Mouse (Mus musculus): ENCODE data around the gene Rbfox2.
A peak's percentile ranks its signal among the peaks of the same experiment; 100 is the strongest.
"Not testable (repeated sequence)": the region's sequence is repeated elsewhere in the genome, so short reads cannot be mapped to it uniquely, and the experiment has no call there.

The Rbfox2 gene

GRCm38 (mm10) chr15:77306547-77307261 is at the start of gene Rbfox2:
Gene Rbfox2, minus strand, starts transcription at chr15:77307004.
- peak; percentile 16 for DNase-seq (ENCODE audit: low read depth)

GRCm38 (mm10) chr15:77356248-77356810 is 49.5 kb upstream of the Rbfox2 start:
- no peak for DNase-seq (ENCODE audit: low read depth)

- DNase-seq (ENCODE audit: low read depth): no peak
Measured at GRCm38 (mm10) chr15:77354848-77355551, 48.2 kb upstream of the Rbfox2 start.

GRCm38 (mm10) chr15:77354496-77354847 is 47.7 kb upstream of the Rbfox2 start:
- no peak for DNase-seq (ENCODE audit: low read depth)

DNA sequence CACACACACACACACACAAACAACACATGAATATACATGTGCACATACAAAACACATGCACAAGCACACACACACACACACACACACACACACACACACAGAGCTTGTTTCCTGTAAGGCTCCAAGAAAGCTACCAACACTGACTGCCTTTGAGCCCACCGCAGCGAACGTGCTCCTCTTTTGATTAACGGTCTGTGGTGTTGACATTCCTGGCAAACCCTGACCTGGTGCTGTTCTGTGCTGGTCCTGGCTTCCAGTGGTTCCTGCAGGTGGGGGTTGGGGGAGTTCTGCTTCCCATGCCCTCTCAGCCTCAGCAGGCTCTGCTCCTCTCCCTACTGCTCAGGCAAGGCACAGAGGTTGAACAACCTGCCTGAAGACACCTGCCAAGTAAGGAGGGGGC is 47.0 kb upstream of the Rbfox2 start:
- DNase-seq (ENCODE audit: low read depth): no peak

DNA sequence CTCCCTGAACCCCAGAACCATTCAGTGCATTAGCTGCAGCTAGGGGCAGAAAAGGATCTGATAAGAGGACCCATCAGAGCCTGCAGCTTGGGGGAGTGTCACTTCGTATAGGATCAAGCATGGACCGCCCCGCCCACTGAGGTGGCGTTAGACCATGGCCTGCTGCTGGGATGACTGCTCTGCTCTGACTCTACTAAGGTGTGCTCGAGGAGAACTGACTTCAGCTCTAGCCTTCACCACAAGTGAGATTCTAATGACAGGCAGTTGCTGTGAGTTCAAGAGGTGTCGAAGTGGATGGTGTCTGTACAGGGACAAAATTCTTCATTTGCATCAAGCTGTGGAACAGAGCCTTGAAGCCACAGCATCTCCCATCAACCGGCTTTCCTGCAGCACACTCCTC is 46.1 kb upstream of the Rbfox2 start:
- DNase-seq (ENCODE audit: low read depth): no peak

GRCm38 (mm10) chr15:77350117-77350516 is 43.3 kb upstream of the Rbfox2 start:
- DNase-seq (ENCODE audit: low read depth): no peak

DNA sequence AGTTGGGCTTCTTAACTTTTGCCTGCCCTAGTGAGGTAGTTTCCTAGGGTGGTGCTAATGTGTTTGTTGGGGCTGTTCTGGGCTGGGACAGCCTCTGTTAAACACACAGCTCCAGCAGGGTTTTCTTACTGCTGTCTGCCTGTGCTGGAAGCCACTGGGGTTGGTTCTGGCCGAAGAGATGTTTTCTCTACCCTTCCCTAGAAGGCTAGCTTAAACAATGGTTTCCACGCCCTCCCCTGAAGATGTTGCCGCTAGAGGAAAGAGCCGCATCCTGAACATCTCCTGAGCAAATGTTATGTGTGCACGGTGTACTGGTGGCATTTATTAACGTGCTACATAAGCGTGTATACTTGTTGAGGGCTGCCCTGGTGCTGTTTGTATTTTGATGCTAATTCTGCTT is 41.3 kb upstream of the Rbfox2 start:
- DNase-seq (ENCODE audit: low read depth): no peak

DNA sequence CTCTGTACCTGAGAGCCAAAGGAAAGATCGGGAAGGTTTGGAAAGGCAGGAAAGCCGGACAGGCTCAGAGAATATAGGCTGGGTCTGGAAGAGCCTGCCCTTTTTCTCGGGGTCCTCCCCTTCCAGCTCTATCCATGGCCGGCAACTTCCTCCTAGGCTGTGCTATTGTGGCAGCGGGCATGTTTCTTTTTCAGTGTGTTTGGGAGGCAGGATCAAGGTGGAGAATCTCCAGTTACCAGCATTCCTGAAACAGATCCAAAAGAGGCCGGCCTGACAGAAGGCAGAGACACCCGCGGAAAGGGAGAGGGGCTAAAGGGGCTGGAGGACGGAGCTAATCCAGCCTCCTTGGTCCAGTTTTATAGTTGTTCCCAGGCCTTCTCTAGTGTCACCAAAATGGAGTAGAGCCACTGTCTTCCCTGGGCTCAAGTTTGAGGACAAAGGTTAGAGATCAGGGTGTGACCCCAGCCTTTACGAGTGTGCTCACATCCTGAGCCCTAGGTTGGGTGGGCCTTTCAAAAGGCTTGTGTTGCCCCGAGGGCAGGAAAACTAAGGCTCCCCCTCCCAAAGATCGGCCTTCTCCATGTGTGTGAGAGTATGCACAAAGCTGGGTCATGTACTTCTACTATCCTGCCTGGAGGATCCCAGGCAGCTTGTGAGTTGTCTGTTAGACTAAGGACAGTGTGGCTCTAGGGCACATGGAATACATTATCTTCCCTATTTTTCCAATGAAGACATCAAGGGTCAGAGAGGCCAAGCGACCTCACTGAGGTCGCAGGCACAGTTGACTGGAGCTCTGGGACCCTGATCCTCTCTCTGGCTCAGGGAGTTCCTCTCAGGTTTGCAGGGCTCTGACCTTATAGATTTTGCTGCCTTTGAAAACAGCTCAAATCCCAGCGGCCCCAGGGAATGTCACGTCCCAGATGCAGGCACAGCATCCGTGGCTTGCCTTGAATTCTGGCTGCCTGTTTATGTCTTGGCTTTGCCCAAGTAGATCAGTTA is 37.6 kb upstream of the Rbfox2 start:
- DNase-seq (ENCODE audit: low read depth): no peak

DNA sequence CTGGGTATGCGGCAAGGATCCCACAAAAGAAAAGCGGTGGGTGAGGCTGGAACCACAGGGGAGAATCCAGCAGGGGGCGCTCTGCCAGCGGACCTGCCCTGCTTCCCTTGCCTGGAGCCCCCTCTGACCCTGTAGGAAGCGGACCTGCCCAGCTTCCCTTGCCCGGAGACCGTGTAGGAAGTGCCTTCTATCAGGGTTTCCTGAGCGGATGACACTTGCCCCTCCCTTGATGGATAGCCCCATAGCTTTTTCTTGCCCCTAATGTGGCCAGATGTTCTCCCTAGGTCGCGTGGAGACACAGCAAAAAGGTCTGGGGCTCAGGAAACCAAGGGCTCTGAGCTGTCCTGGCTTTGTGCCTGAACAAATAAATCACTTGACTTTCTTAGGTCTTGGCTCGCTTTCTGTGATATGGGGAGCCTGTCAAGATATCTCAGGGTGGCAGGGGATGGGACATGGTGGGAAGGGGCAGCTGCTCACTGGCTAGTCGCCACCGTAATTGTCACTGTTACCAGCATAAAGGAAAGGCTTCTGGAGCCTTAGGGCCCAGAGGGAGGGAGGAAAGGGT is 36.8 kb upstream of the Rbfox2 start:
- no peak for DNase-seq (ENCODE audit: low read depth)

DNA sequence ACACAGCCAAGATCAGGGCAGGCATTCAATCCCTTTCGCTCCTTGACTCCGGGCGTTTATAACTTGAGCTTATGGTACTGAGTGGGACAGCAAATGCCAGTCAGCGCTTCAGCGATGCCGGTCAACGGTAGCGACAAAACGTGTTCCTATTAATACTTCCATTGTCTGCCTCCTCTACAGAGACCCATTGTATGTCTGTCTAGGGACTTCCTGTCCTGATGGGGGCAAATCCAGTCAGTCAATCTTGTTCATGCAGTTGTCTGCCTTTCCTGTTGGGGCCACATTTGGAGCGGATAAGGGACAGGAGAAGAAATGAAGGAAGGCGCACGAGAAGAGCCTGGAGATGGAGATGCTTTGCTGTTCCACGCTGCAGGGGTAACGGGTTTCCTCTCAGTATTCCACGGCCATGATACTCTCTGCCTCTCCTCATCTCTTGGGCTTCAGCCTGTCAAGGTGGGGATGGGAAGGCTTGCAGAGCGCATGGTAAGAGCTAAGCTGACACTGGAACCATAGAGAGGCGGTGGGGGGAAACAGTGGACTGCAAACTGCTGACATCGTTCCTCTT is 36.2 kb upstream of the Rbfox2 start:
- no peak for DNase-seq (ENCODE audit: low read depth)

DNA sequence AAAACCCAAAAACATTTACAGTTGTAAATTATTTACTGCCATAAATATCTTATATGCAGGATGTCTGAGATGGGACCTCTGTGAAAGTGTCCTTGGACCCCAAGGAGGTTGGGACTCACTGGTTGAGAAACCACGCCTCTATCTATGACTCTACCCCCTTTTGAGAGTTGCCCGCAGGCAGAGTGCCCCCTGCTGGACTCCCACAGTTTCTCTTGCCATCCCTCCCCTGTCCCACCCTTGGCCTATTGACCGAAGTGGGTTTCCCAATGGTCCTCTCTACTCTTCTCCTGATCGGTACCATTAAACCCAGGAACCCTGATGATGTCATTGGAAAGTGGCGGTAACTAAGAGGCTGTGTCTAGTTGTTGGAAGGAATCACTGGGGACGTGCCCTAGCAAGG is 35.2 kb upstream of the Rbfox2 start:
- DNase-seq (ENCODE audit: low read depth): no peak

- no peak for DNase-seq (ENCODE audit: low read depth)
Measured at GRCm38 (mm10) chr15:77340581-77340980, 33.8 kb upstream of the Rbfox2 start.

- no peak for DNase-seq (ENCODE audit: low read depth)
Measured at GRCm38 (mm10) chr15:77338924-77339429, 32.2 kb upstream of the Rbfox2 start.

DNA sequence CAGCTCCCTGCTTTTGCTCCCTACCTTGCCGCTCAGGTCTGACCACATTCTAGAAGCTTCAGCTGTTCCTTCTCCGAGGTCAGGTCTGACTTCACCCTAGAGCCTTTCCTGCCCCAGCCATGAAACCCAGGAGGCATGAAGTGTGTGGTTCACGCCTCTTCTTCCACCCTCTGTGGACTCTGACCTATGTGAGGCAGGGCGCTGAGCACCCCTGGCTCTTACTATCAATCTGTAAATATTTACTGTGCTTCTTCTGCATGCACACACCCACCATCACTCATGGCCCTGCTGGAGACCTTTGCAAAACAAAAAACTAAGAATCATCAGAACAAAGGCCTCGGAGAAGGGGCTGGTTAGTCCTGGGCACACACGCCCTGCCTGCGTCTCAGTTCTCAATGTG is 31.6 kb upstream of the Rbfox2 start:
- no peak for DNase-seq (ENCODE audit: low read depth)

DNA sequence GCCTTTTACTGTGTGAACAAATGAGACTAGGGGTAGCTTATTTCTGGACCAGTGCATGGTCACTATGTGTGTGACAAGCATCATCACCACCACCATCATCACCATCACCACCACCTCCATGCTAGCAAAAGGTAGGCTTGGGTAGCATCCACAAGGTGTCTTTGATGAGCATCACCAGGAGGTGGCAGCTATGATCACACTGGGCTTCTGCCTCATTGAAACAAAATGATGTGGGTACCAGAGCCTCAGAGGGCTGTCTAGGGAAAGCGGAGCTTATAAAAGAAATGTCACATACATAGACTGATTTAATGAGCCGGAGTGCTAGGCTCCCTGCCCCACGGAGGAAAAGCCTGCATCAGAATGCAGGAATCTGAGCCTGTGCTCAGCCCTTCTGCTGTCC is 31.1 kb upstream of the Rbfox2 start:
- no peak for DNase-seq (ENCODE audit: low read depth)

- DNase-seq (ENCODE audit: low read depth): no peak
Measured at GRCm38 (mm10) chr15:77336968-77337341, 30.2 kb upstream of the Rbfox2 start.

DNA sequence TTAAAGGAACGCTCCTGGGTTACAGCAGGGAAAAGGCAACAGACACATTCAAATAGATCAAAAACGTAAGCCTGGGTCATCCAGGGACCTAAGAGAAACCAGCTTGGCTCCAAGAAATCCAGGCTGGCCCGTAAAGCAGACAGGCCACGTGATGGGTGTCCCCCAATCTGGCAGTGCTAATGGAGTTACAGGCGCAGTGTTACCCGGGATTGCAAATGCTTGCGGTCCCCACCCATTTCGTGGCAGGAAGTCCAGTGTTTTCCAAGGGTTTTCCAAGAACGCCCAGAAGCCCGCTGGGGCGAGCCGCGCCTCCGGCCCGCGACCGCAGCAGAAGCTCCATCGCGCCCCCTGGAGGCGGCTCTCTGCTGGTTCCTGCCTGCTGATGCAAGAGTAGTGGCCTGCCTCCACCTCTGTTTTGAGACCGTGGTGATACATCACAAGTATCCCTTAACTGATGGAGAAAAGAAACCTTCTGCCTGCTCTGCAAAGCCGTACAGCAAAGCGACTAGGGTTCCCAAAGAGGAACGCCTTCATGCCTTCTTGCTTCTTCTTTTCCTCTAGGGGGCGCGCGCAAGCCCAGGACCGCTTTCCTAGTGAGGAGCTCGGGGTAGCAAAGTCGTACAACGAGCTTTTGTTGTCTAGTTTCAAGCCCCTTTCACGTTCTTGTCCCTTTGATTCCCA is 29.6 kb upstream of the Rbfox2 start:
- peak; percentile 24 for DNase-seq (ENCODE audit: low read depth)

DNA sequence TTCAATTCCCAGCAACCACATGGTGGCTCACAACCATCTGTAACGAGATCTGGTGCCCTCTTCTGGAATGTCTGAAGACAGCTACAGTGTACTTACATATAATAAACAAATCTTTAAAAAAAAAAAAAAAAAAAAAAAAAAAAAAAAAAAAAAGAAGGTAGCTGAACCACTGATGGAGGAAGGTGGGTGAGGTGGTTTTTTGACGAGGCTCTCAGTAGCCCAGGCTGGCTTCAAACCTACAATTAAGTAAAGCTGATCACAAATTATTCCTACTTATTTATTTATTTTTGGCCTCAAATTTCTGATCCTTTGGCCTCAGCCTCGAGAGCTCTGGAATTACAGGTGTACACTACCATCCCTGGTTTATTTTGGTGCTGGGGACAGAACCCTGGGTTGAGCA is 28.4 kb upstream of the Rbfox2 start:
- not testable (repeated sequence) for DNase-seq (ENCODE audit: low read depth)

- no peak for DNase-seq (ENCODE audit: low read depth)
Measured at GRCm38 (mm10) chr15:77332272-77332991, 25.6 kb upstream of the Rbfox2 start.
